Mouse (Mus musculus): Measurements from ENCODE around the gene Atn1. TPM values are rescaled to one million over a fixed set of nuclear protein-coding genes. Genes with fewer than 3 reads are reported as not detected.

The Atn1 gene
- polyA plus RNA-seq, 1 experiment from 2014 or later = 6.6 TPM

- peak; percentile 82 for ATAC-seq (ENCODE audit: low FRiP score, low TSS enrichment)
- Histone ChIP-seq H3K9ac (ENCODE audit: low read length) (0 out of 2 replicates have a peak overlapping the region, but pooled peaks have one; percentile 5), H3K36me3 (ENCODE audit: control insufficient read depth, insufficient read depth, low read length) (0 out of 2 replicates have a peak, but pooled peaks cover 4% of the 10 kb centered on the region), H3K9me3 (ENCODE audit: control insufficient read depth, low read length) (no peaks in the 10 kb centered on the region), H3K27me3 (ENCODE audit: control insufficient read depth, insufficient read depth, low read length) (no peaks in the 10 kb centered on the region), H3K27ac (replicated peaks) (peak overlapping the region; percentile 46), H3K4me3 (ENCODE audit: low read depth, low read length) (no peak overlapping the region), H3K4me2 (replicated peaks; ENCODE audit: low read depth) (no peak overlapping the region), H3K4me1 (replicated peaks; ENCODE audit: control insufficient read depth, insufficient read depth) (0 out of 2 replicates have a peak, but pooled peaks cover 2% of the 10 kb centered on the region)
- 52% methylated on average over 15 of the region's 15 CpGs for WGBS
- TF ChIP-seq EP300 (optimal IDR thresholded peaks at IDR 0.05) (no peak), CTCF (IDR thresholded peaks at IDR 0.05; ENCODE audit: low read depth) (no peak)
- DNase-seq (ENCODE audit: low spot score) = peak; percentile 86
These were observed 62.0 kb downstream of the Atn1 start for GRCm38 (mm10) chr6:124694166-124694955.

DNA sequence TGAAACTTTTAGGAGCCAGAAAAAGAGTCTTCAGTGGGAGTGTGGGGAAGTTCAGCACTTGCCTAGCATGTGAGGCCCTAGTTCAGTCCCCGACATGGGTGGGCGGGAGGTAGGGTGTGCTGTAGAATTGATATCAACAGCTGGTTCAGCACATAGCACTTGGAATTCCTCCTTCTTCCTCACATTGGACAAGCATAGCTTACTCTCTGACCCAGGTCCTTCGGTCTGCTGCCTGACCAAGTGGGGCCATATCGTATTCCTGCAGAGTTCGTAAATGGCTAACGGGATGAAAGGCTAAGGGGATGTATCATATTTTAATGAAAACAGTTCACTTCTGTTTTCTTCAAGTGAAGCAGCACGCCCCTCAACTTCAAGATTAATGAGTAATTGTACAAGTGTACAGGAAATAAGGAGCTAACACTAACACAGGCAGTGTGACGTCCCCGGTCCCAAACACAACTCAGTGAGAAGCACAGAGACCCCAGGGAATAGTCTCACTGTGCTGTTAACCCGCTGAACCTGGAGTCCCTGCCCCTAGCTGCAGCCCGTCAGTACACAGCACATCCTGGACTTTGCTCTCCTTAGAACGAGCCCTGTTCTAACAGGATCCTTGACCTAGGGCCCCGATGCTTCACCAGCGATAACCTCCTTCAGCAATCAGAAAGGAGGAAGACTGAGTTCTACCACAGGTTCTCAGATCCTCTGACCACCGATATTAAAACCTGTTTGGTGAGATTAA lies 62.9 kb downstream of the Atn1 start:
- Histone ChIP-seq H3K27me3 (ENCODE audit: control insufficient read depth, insufficient read depth, low read length) (no peaks in the 10 kb centered on the region), H3K9ac (ENCODE audit: low read length) (no peak overlapping the region), H3K4me3 (ENCODE audit: low read depth, low read length) (no peak overlapping the region), H3K9me3 (ENCODE audit: control insufficient read depth, low read length) (no peaks in the 10 kb centered on the region), H3K27ac (replicated peaks) (peak overlapping the region; percentile 46), H3K4me1 (replicated peaks; ENCODE audit: control insufficient read depth, insufficient read depth) (0 out of 2 replicates have a peak, but pooled peaks cover 2% of the 10 kb centered on the region), H3K36me3 (ENCODE audit: control insufficient read depth, insufficient read depth, low read length) (no peaks in the 10 kb centered on the region), H3K4me2 (replicated peaks; ENCODE audit: low read depth) (no peak overlapping the region)
- DNase-seq (ENCODE audit: low spot score) (peak; percentile 27), ATAC-seq (ENCODE audit: low FRiP score, low TSS enrichment) (peak; percentile 60)
- 39% methylated on average over 15 of the region's 15 CpGs for WGBS
- TF ChIP-seq CTCF (IDR thresholded peaks at IDR 0.05; ENCODE audit: low read depth) = no peak
- TF ChIP-seq EP300 (optimal IDR thresholded peaks at IDR 0.05) = no peak

MicroRNAs within 50 kb of the gene (microRNA counts, 519-probe panel; counts per million panel counts)
- microRNA mmu-miR-141 (6,410 counts per million, percentile 81 among the panel's probes with 10 or more counts), microRNA mmu-miR-200c (7,052 counts per million, percentile 90 among the panel's probes with 10 or more counts)

Small RNA genes within 50 kb of the gene (microRNA-seq; reads per million reads assigned to microRNA genes)
- gene Mir141 = 3,931 reads per million, percentile 86 among the genes with 10 or more reads in this experiment
- 19,464 reads per million, percentile 96 among the genes with 10 or more reads in this experiment for gene Mir200c

Other genes starting within 250 kb of the Atn1 start
- 15.0 and 15.1 TPM in 2 replicates for gene C1ra, start 244.1 kb downstream of the Atn1 start, polyA plus RNA-seq (2015; fragmentation: Nextera tagmentation; extraction: Ambion mirVana)
- gene C1s1, start 214.2 kb downstream of the Atn1 start, polyA plus RNA-seq (2015; fragmentation: Nextera tagmentation; extraction: Ambion mirVana) = 16.9 and 18.0 TPM in 2 replicates
- gene C1rb, start 186.2 kb downstream of the Atn1 start, polyA plus RNA-seq (2015; fragmentation: Nextera tagmentation; extraction: Ambion mirVana) = not detected in 2 replicates
- gene C1s2, start 120.4 kb downstream of the Atn1 start, polyA plus RNA-seq (2015; fragmentation: Nextera tagmentation; extraction: Ambion mirVana) = 0.05 TPM in 1 of 2 replicates, not detected in the other
- gene Lpcat3, start 93.5 kb downstream of the Atn1 start, polyA plus RNA-seq (2015; fragmentation: Nextera tagmentation; extraction: Ambion mirVana) = 78.8 and 79.6 TPM in 2 replicates
- gene Emg1, start 44.3 kb downstream of the Atn1 start, polyA plus RNA-seq (2015; fragmentation: Nextera tagmentation; extraction: Ambion mirVana) = 93.9 and 94.8 TPM in 2 replicates
- gene Phb2, start 44.2 kb downstream of the Atn1 start, polyA plus RNA-seq (2015; fragmentation: Nextera tagmentation; extraction: Ambion mirVana) = 230 and 237 TPM in 2 replicates
- gene Ptpn6, start 17.8 kb downstream of the Atn1 start, polyA plus RNA-seq (2015; fragmentation: Nextera tagmentation; extraction: Ambion mirVana) = 13.1 and 15.8 TPM in 2 replicates
- 292 and 310 TPM in 2 replicates for gene Grcc10, start 15.2 kb downstream of the Atn1 start, polyA plus RNA-seq (2015; fragmentation: Nextera tagmentation; extraction: Ambion mirVana)
- gene Gm45234, start 503 bp downstream of the Atn1 start, polyA plus RNA-seq (2015; fragmentation: Nextera tagmentation; extraction: Ambion mirVana) = not detected in 2 replicates
- 4.3 and 5.1 TPM in 2 replicates for gene Eno2, start 13.1 kb upstream of the Atn1 start, polyA plus RNA-seq (2015; fragmentation: Nextera tagmentation; extraction: Ambion mirVana)
- 0.19 and 0.28 TPM in 2 replicates for gene Lrrc23, start 23.2 kb upstream of the Atn1 start, polyA plus RNA-seq (2015; fragmentation: Nextera tagmentation; extraction: Ambion mirVana)
- gene Spsb2, start 52.1 kb upstream of the Atn1 start, polyA plus RNA-seq (2015; fragmentation: Nextera tagmentation; extraction: Ambion mirVana) = 18.8 and 18.9 TPM in 2 replicates
- gene Tpi1, start 57.8 kb upstream of the Atn1 start, polyA plus RNA-seq (2015; fragmentation: Nextera tagmentation; extraction: Ambion mirVana) = 463 and 465 TPM in 2 replicates
- 60.3 and 61.8 TPM in 2 replicates for gene Usp5, start 73.0 kb upstream of the Atn1 start, polyA plus RNA-seq (2015; fragmentation: Nextera tagmentation; extraction: Ambion mirVana)
- 43.3 and 52.8 TPM in 2 replicates for gene Cdca3, start 73.0 kb upstream of the Atn1 start, polyA plus RNA-seq (2015; fragmentation: Nextera tagmentation; extraction: Ambion mirVana)
- gene Gnb3, start 83.8 kb upstream of the Atn1 start, polyA plus RNA-seq (2015; fragmentation: Nextera tagmentation; extraction: Ambion mirVana) = 0.53 and 0.98 TPM in 2 replicates
- gene P3h3, start 101.2 kb upstream of the Atn1 start, polyA plus RNA-seq (2015; fragmentation: Nextera tagmentation; extraction: Ambion mirVana) = 9.7 and 10.7 TPM in 2 replicates
- 0.45 and 0.87 TPM in 2 replicates for gene Gpr162, start 107.5 kb upstream of the Atn1 start, polyA plus RNA-seq (2015; fragmentation: Nextera tagmentation; extraction: Ambion mirVana)
- gene Cd4, start 131.7 kb upstream of the Atn1 start, polyA plus RNA-seq (2015; fragmentation: Nextera tagmentation; extraction: Ambion mirVana) = 0.45 and 0.65 TPM in 2 replicates
- gene Lag3, start 155.2 kb upstream of the Atn1 start, polyA plus RNA-seq (2015; fragmentation: Nextera tagmentation; extraction: Ambion mirVana) = 0.93 and 1.4 TPM in 2 replicates
- 260 and 276 TPM in 2 replicates for gene Ptms, start 163.6 kb upstream of the Atn1 start, polyA plus RNA-seq (2015; fragmentation: Nextera tagmentation; extraction: Ambion mirVana)
- gene Mlf2, start 174.9 kb upstream of the Atn1 start, polyA plus RNA-seq (2015; fragmentation: Nextera tagmentation; extraction: Ambion mirVana) = 312 and 330 TPM in 2 replicates
- 114 and 121 TPM in 2 replicates for gene Cops7a, start 209.0 kb upstream of the Atn1 start, polyA plus RNA-seq (2015; fragmentation: Nextera tagmentation; extraction: Ambion mirVana)
- 3.1 and 4.0 TPM in 2 replicates for gene Pianp, start 240.2 kb upstream of the Atn1 start, polyA plus RNA-seq (2015; fragmentation: Nextera tagmentation; extraction: Ambion mirVana)

Measured in stomach, postnatal 0 days (tissue).